Mouse (Mus musculus): ENCODE measurements at regions not wholly inside any gene's neighbourhood (a gene's known extent, or its start where the extent isn't known, plus 50 kb on each side); places are given as distances from the start of the nearest gene placed in this dataset.

DNA sequence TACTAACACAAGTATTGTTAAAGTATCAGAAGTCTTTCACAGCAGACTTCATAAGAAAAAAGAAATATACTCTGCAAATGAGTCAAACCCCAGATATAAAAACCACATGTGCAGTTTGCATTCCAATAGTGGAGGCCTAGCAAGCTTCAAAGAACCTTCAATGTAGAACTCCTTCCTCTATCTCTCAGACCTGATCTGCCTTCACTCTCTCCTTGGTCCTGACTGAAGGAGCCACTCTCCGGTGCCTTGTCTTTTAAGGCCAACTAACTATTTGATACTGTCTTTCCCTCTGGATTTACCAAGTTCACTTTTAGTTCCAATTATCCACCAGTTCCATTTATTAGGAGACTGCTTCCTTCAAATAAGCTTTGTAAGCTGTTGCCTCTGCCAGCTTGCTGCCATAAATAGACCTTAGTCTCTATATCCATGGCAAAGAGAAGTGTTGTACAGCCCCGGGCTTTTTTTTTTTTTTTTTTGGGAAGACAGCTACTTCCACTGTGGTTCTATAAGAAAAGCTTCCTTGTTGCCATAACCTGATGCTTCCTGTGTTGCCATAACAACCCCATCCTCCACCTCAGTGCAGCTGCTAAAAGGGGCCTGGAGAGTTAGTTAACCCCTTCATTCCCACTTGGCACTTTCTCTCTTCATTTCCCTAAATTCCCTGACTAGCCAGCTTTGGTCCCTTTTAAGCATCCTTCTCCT lies 266.5 kb upstream of the Tbl1xr1 start:
- TF ChIP-seq POLR2A (IDR thresholded peaks at IDR 0.05; ENCODE audit: low read depth, low read length) (no peak), CTCF (IDR thresholded peaks at IDR 0.05; ENCODE audit: extremely low read depth, insufficient read depth, insufficient read length, insufficient replicate concordance) (no peak)

Data from spleen, adult 2 months (tissue).